Mouse (Mus musculus) ES-Bruce4 (cell line): ENCODE results near the gene Gls.

Source experiments
- CTCF ChIP-seq: IDR thresholded peaks from one replicate; pipeline ENCODE4 v1.8.1; 2011; ENCODE audit warnings: low read depth, low read length
- EP300 ChIP-seq: IDR thresholded peaks from 2 replicates; pipeline ENCODE4 v1.6.1; 2011; ENCODE audit warnings: low read depth, low read length; ENCODE audit not compliant: insufficient read depth
- POLR2A ChIP-seq: IDR thresholded peaks from one replicate; pipeline ENCODE4 v1.8.1; 2011; ENCODE audit warnings: low read length; ENCODE audit not compliant: insufficient read depth

GRCm38 (mm10) chr1:52258006-52258749 lies 25.1 kb upstream of the Gls start:
- TF ChIP-seq CTCF (no peak), POLR2A (no peak), EP300 (no peak)
